Mouse (Mus musculus) left cerebral cortex, postnatal 14 days (tissue): Measurements from ENCODE around the gene Gm13889. TPM values are rescaled to one million over a fixed set of nuclear protein-coding genes. Genes with fewer than 3 reads are reported as not detected.
A peak's percentile ranks its signal among the peaks of the same experiment; 100 is the strongest.

ENCODE experiments used
- DNase-seq, 2 experiments: peaks; one replicate each; pipeline ENCODE4 v3.0.0; 2021 to 2022; ENCODE audit warnings: low spot score in 2 of 2, mixed read lengths in 1 of 2
- intact Hi-C: fragments of 180-260 bp; cut with DNase I; formaldehyde crosslinking; loops from one replicate; pipeline ENCODE4 v1.15.1; 2025
- total RNA-seq, 2 experiments: library from RNA; stranded (reverse); gene quantifications; 2 replicates each; pipeline ENCODE4 v1.2.3; 2021

The Gm13889 gene
- total RNA-seq, 2 experiments from 2014 or later: 62.3 to 73.1 TPM

DNA sequence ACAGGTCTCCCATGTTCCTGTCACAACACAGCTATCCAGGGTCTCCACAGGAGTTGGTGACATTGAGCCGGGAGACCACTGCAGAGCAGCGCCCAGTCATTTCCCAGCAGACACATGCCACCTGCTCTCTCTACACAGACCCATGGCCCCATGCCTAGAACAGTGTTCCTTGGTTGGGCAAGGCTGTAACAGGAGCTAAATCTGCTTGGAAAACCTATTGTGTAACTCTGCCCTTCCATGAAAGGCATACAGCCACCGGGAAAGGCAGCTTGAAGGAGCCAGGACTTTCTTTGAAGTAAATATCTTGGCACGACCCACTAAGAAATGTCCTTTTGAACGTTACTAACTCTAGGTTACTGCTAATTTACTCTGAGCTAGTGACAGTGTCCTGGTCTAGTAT is 47.3 kb downstream of the Gm13889 start:
- DNase-seq: no peak
- intact Hi-C loops: no loop called here

DNA sequence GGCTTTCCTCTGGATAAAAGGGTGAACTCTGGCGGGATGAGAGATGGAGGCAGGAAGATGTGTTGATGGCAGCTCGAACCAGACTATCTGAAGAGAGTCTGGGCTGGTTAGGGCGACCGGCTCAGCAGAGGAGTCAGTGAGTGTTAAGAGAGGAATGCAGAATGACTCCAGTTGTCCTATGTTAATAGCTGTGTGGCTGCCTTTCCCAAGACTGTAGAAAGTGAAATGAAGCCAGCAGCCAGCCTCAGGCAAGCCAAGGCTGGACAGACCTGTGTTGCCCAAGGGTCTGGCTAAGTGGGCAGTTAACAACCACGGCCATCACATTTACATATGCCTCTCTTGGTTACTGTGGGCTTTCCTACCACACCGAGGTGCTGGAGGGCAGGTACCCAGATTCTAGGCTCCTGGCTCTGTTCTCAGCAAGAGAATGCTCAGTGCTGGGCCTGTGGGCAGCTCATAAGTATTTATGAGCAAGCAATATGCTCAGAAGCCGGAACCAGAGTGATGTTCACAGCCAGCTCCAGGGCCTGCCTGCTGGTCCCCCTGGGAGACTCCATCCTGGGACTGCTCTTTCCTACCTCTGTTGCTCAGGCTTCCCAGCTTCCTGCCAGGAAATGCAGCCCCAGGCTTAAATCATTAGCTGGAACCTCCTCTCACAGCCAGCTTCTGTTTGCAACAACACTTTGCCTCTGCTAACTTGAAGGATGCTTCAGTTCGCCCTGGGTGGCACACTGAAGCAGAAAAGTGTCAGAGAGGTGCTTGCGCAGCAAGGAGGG is 49.3 kb downstream of the Gm13889 start:
- peak in 1 of 2 experiments; percentile 21 for DNase-seq
- intact Hi-C loops: no loop called here

DNA sequence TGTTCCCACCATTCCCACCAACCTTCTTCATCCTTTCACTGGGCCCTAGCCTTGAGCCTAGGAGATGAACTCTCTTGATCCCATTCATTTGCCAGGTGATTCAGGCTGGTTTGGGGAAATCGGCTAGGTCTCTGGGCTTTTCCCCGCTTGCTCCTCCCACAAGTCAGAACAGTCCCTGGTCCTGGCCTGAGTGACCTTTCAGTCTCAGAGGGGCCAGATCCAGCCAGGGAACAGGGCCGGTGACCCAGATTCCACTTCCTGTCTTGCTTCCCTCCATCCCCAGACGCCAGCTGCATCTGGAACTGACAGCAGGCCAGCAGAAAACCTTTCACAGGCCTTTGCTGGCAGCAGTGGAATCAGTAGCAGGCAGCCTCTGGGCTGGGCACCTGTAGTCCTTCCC is 50.7 kb downstream of the Gm13889 start:
- DNase-seq: no peak
- intact Hi-C loops: no loop called here

Other genes with a start within 250 kb of the Gm13889 start
- gene Ext2, start 134.6 kb downstream of the Gm13889 start, total RNA-seq: 10 to 100 TPM; 53.6 to 55.7 TPM
- 1 to 10 TPM; 3.2 to 3.7 TPM for gene Accs, start 107.3 kb downstream of the Gm13889 start, total RNA-seq
- 1 to 10 TPM in 1 of 2 experiments, not detected in 1; 1.2 TPM for gene Accsl, start 88.0 kb downstream of the Gm13889 start, total RNA-seq
- not detected for gene Gm27027, start 39.2 kb upstream of the Gm13889 start, total RNA-seq
- gene Alkbh3, start 53.6 kb upstream of the Gm13889 start, total RNA-seq: 10 to 100 TPM; 23.7 to 25.1 TPM
- gene Hsd17b12, start 200.8 kb upstream of the Gm13889 start, total RNA-seq: 10 to 100 TPM; 73.0 to 79.2 TPM